Mouse (Mus musculus): Measurements from ENCODE around the gene Vmn1r15. TPM values are rescaled to one million over a fixed set of nuclear protein-coding genes. Genes with fewer than 3 reads are reported as not detected.

Vmn1r15 gene
- not detected in 2 replicates for polyA plus RNA-seq (2014; fragmentation: Nextera tagmentation; extraction: Ambion mirVana)

- no peak for ATAC-seq (ENCODE audit: insufficient read depth, low FRiP score, low TSS enrichment)
- whole genome bisulfite sequencing, result 87% methylated on average over 1 of the region's 1 CpGs
- no peak within 1 kb of the TSS for H3K9ac ChIP-seq (ENCODE audit: low read length)
- no peak for DNase-seq (ENCODE audit: low spot score)
- H3K27ac ChIP-seq (ENCODE audit: low read depth, low read length), result no peak within 1 kb of the TSS
- no peaks in the 10 kb centered on the region for H3K27me3 ChIP-seq (ENCODE audit: control insufficient read depth, insufficient read depth, low read length)
- H3K4me2 ChIP-seq (ENCODE audit: low read depth), result no peak within 1 kb of the TSS
- no peak within 1 kb of the TSS for H3K4me3 ChIP-seq (ENCODE audit: low read depth, low read length)
- H3K4me1 ChIP-seq (ENCODE audit: control insufficient read depth, insufficient read depth, low read length), result no peaks in the 10 kb centered on the region
- H3K9me3 ChIP-seq (ENCODE audit: control insufficient read depth, low read length), result no peaks in the 10 kb centered on the region
- no peaks in the 10 kb centered on the region for H3K36me3 ChIP-seq (ENCODE audit: control insufficient read depth, insufficient read depth, low read length)
These were observed at the start of gene Vmn1r15 for GRCm38 (mm10) chr6:57257652-57258051. Gene Vmn1r15 (plus strand): TSS chr6:57257952.

- no peaks in the 10 kb centered on the region for H3K4me1 ChIP-seq (ENCODE audit: control insufficient read depth, insufficient read depth, low read length)
- 91% methylated on average over 3 of the region's 3 CpGs for WGBS
- ATAC-seq (ENCODE audit: insufficient read depth, low FRiP score, low TSS enrichment) (no peak), DNase-seq (ENCODE audit: low spot score) (no peak)
- H3K9ac ChIP-seq (ENCODE audit: low read length), result no peak within 1 kb of the TSS
- H3K4me2 ChIP-seq (ENCODE audit: low read depth), result no peak within 1 kb of the TSS
- no peak within 1 kb of the TSS for H3K27ac ChIP-seq (ENCODE audit: low read depth, low read length)
- no peaks in the 10 kb centered on the region for H3K36me3 ChIP-seq (ENCODE audit: control insufficient read depth, insufficient read depth, low read length)
- H3K27me3 ChIP-seq (ENCODE audit: control insufficient read depth, insufficient read depth, low read length), result no peaks in the 10 kb centered on the region
- H3K4me3 ChIP-seq (ENCODE audit: low read depth, low read length), result no peak within 1 kb of the TSS
- H3K9me3 ChIP-seq (ENCODE audit: control insufficient read depth, low read length), result no peaks in the 10 kb centered on the region
These were observed 26.4 kb upstream of the Vmn1r15 start, which contains the start of gene Vmn1r14 for GRCm38 (mm10) chr6:57231386-57231785. Gene Vmn1r14 (plus strand): TSS chr6:57231686.

GRCm38 (mm10) chr6:57260990-57261389 lies 3.2 kb downstream of the Vmn1r15 start:
- Histone ChIP-seq H3K4me3 (ENCODE audit: low read depth, low read length) (no peak overlapping the region), H3K36me3 (ENCODE audit: control insufficient read depth, insufficient read depth, low read length) (no peaks in the 10 kb centered on the region), H3K9me3 (ENCODE audit: control insufficient read depth, low read length) (no peaks in the 10 kb centered on the region), H3K4me1 (ENCODE audit: control insufficient read depth, insufficient read depth, low read length) (no peaks in the 10 kb centered on the region), H3K9ac (ENCODE audit: low read length) (no peak overlapping the region), H3K27me3 (ENCODE audit: control insufficient read depth, insufficient read depth, low read length) (no peaks in the 10 kb centered on the region), H3K27ac (ENCODE audit: low read depth, low read length) (no peak overlapping the region), H3K4me2 (ENCODE audit: low read depth) (no peak overlapping the region)
- no peak for ATAC-seq (ENCODE audit: insufficient read depth, low FRiP score, low TSS enrichment)
- 92% methylated on average over 2 of the region's 2 CpGs for WGBS
- DNase-seq (ENCODE audit: low spot score), result no peak

- Histone ChIP-seq H3K27me3 (ENCODE audit: control insufficient read depth, insufficient read depth, low read length) (no peaks in the 10 kb centered on the region), H3K9ac (ENCODE audit: low read length) (no peak overlapping the region), H3K36me3 (ENCODE audit: control insufficient read depth, insufficient read depth, low read length) (no peaks in the 10 kb centered on the region), H3K9me3 (ENCODE audit: control insufficient read depth, low read length) (no peaks in the 10 kb centered on the region), H3K4me2 (ENCODE audit: low read depth) (no peak overlapping the region), H3K4me3 (ENCODE audit: low read depth, low read length) (no peak overlapping the region), H3K27ac (ENCODE audit: low read depth, low read length) (no peak overlapping the region), H3K4me1 (ENCODE audit: control insufficient read depth, insufficient read depth, low read length) (no peaks in the 10 kb centered on the region)
- ATAC-seq (ENCODE audit: insufficient read depth, low FRiP score, low TSS enrichment), result no peak
- WGBS, result 74% methylated on average over 3 of the region's 3 CpGs
- DNase-seq (ENCODE audit: low spot score), result no peak
These were observed 14.1 kb downstream of the Vmn1r15 start for GRCm38 (mm10) chr6:57271881-57272280.

- DNase-seq (ENCODE audit: low spot score) (no peak), ATAC-seq (ENCODE audit: insufficient read depth, low FRiP score, low TSS enrichment) (no peak)
- Histone ChIP-seq H3K4me2 (ENCODE audit: low read depth) (no peak overlapping the region), H3K9me3 (ENCODE audit: control insufficient read depth, low read length) (no peaks in the 10 kb centered on the region), H3K27me3 (ENCODE audit: control insufficient read depth, insufficient read depth, low read length) (no peaks in the 10 kb centered on the region), H3K27ac (ENCODE audit: low read depth, low read length) (no peak overlapping the region), H3K9ac (ENCODE audit: low read length) (no peak overlapping the region), H3K4me3 (ENCODE audit: low read depth, low read length) (no peak overlapping the region), H3K4me1 (ENCODE audit: control insufficient read depth, insufficient read depth, low read length) (no peaks in the 10 kb centered on the region), H3K36me3 (ENCODE audit: control insufficient read depth, insufficient read depth, low read length) (no peaks in the 10 kb centered on the region)
These were observed 14.8 kb downstream of the Vmn1r15 start for GRCm38 (mm10) chr6:57272517-57272916.

- Histone ChIP-seq H3K9ac (ENCODE audit: low read length) (no peak overlapping the region), H3K4me1 (ENCODE audit: control insufficient read depth, insufficient read depth, low read length) (no peaks in the 10 kb centered on the region), H3K36me3 (ENCODE audit: control insufficient read depth, insufficient read depth, low read length) (no peaks in the 10 kb centered on the region), H3K4me2 (ENCODE audit: low read depth) (no peak overlapping the region), H3K27me3 (ENCODE audit: control insufficient read depth, insufficient read depth, low read length) (no peaks in the 10 kb centered on the region), H3K9me3 (ENCODE audit: control insufficient read depth, low read length) (no peaks in the 10 kb centered on the region), H3K4me3 (ENCODE audit: low read depth, low read length) (no peak overlapping the region), H3K27ac (ENCODE audit: low read depth, low read length) (no peak overlapping the region)
- no peak for DNase-seq (ENCODE audit: low spot score)
- no peak for ATAC-seq (ENCODE audit: insufficient read depth, low FRiP score, low TSS enrichment)
These were observed 21.2 kb downstream of the Vmn1r15 start for GRCm38 (mm10) chr6:57278952-57279351.

Other genes with a start within 250 kb of the Vmn1r15 start
- not detected in 2 replicates for gene Vmn1r7, start 232.6 kb upstream of the Vmn1r15 start, polyA plus RNA-seq (2014; fragmentation: Nextera tagmentation; extraction: Ambion mirVana)
- gene Vmn1r8, start 225.7 kb upstream of the Vmn1r15 start, polyA plus RNA-seq (2014; fragmentation: Nextera tagmentation; extraction: Ambion mirVana), result not detected in 2 replicates
- gene Vmn1r9, start 191.2 kb upstream of the Vmn1r15 start, polyA plus RNA-seq (2014; fragmentation: Nextera tagmentation; extraction: Ambion mirVana), result not detected in 2 replicates
- not detected in 2 replicates for gene Vmn1r10, start 148.5 kb upstream of the Vmn1r15 start, polyA plus RNA-seq (2014; fragmentation: Nextera tagmentation; extraction: Ambion mirVana)
- gene Vmn1r11, start 124.5 kb upstream of the Vmn1r15 start, polyA plus RNA-seq (2014; fragmentation: Nextera tagmentation; extraction: Ambion mirVana), result not detected in 2 replicates
- not detected in 2 replicates for gene Vmn1r12, start 101.0 kb upstream of the Vmn1r15 start, polyA plus RNA-seq (2014; fragmentation: Nextera tagmentation; extraction: Ambion mirVana)
- not detected in 2 replicates for gene Vmn1r13, start 54.7 kb upstream of the Vmn1r15 start, polyA plus RNA-seq (2014; fragmentation: Nextera tagmentation; extraction: Ambion mirVana)
- not detected in 2 replicates for gene Vmn1r14, start 26.3 kb upstream of the Vmn1r15 start, polyA plus RNA-seq (2014; fragmentation: Nextera tagmentation; extraction: Ambion mirVana)
- not detected in 2 replicates for gene Vmn1r16, start 71.5 kb downstream of the Vmn1r15 start, polyA plus RNA-seq (2014; fragmentation: Nextera tagmentation; extraction: Ambion mirVana)
- not detected in 2 replicates for gene Vmn1r17, start 105.8 kb downstream of the Vmn1r15 start, polyA plus RNA-seq (2014; fragmentation: Nextera tagmentation; extraction: Ambion mirVana)
- gene Vmn1r18, start 137.8 kb downstream of the Vmn1r15 start, polyA plus RNA-seq (2014; fragmentation: Nextera tagmentation; extraction: Ambion mirVana), result not detected in 2 replicates
- gene Vmn1r19, start 145.8 kb downstream of the Vmn1r15 start, polyA plus RNA-seq (2014; fragmentation: Nextera tagmentation; extraction: Ambion mirVana), result not detected in 2 replicates
- not detected in 2 replicates for gene Vmn1r20, start 171.0 kb downstream of the Vmn1r15 start, polyA plus RNA-seq (2014; fragmentation: Nextera tagmentation; extraction: Ambion mirVana)

Measured in neural tube, embryonic 11.5 days (tissue).